Mouse (Mus musculus) granulocyte monocyte progenitor cell, adult 5-6 weeks (primary cell): ENCODE data around the gene Mybpc2. TPM values are rescaled to one million over a fixed set of nuclear protein-coding genes. Genes with fewer than 3 reads are reported as not detected.

Experiments used
- ATAC-seq: replicated peaks from 2 replicates; pipeline ENCODE4 v1.8.0; 2016; ENCODE audit warnings: mild to moderate bottlenecking, moderate TSS enrichment, inconsistent platforms; ENCODE audit not compliant: poor library complexity, severe bottlenecking
- total RNA-seq, 2 experiments: library from RNA; stranded (forward) in 1 of 2; stranded (reverse) in 1 of 2; fragments of 200-712, 200-1000 nt in 1 of 2; fragments of >200 nt in 1 of 2; fragmentation: Nextera tagmentation in 1 of 2; gene quantifications; 2 replicates each; pipeline ENCODE4 v1.2.3; 2014 to 2017

Gene Mybpc2
- total RNA-seq, 2 experiments from 2014 or later, result not detected

- ATAC-seq, result no peak
Observed at GRCm38 (mm10) chr7:44490281-44490680, 34.2 kb downstream of the Mybpc2 start.

- no peak for ATAC-seq
Observed at GRCm38 (mm10) chr7:44488545-44488944, 35.9 kb downstream of the Mybpc2 start.

GRCm38 (mm10) chr7:44487936-44488335 is 36.5 kb downstream of the Mybpc2 start:
- no peak for ATAC-seq

- no peak for ATAC-seq
Observed at GRCm38 (mm10) chr7:44486927-44487575, 37.4 kb downstream of the Mybpc2 start.

- ATAC-seq, result no peak
Observed at GRCm38 (mm10) chr7:44485572-44486195, 38.8 kb downstream of the Mybpc2 start.

GRCm38 (mm10) chr7:44484841-44485571 is 39.5 kb downstream of the Mybpc2 start:
- ATAC-seq, result peak; percentile 90

- no peak for ATAC-seq
Observed at GRCm38 (mm10) chr7:44484109-44484508, 40.3 kb downstream of the Mybpc2 start.

- ATAC-seq, result no peak
Observed at GRCm38 (mm10) chr7:44482836-44483435, 41.5 kb downstream of the Mybpc2 start.

GRCm38 (mm10) chr7:44475046-44475614 is 49.3 kb downstream of the Mybpc2 start:
- ATAC-seq, result no peak

GRCm38 (mm10) chr7:44474419-44474818 is 50.0 kb downstream of the Mybpc2 start:
- no peak for ATAC-seq

GRCm38 (mm10) chr7:44472961-44473646 is 51.4 kb downstream of the Mybpc2 start:
- no peak for ATAC-seq

- no peak for ATAC-seq
Observed at GRCm38 (mm10) chr7:44472558-44472885, 51.9 kb downstream of the Mybpc2 start.

GRCm38 (mm10) chr7:44471880-44472557 is 52.4 kb downstream of the Mybpc2 start:
- ATAC-seq, result no peak

- ATAC-seq, result no peak
Observed at GRCm38 (mm10) chr7:44470696-44471612, 53.5 kb downstream of the Mybpc2 start.

GRCm38 (mm10) chr7:44469677-44470675 is 54.5 kb downstream of the Mybpc2 start:
- no peak for ATAC-seq

GRCm38 (mm10) chr7:44468644-44469285 is 55.7 kb downstream of the Mybpc2 start:
- ATAC-seq, result no peak

- peak; percentile 92 for ATAC-seq
Observed at GRCm38 (mm10) chr7:44467811-44468411, 56.5 kb downstream of the Mybpc2 start, which contains the start of gene Josd2. Gene Josd2, plus strand, starts transcription at chr7:44467980.
